Mouse (Mus musculus) heart, adult 10 weeks (tissue): ENCODE results near the gene Scyl2. TPM values are rescaled to one million over a fixed set of nuclear protein-coding genes. Genes with fewer than 3 reads are reported as not detected.

Experiments used
- polyA plus RNA-seq: library from polyadenylated mRNA; stranded (reverse); fragments of 350-450 nt; fragmentation: Illumina TruSeq; extraction: RNeasy Lipid Tissue Mini Kit (QIAGEN cat#74804); gene quantifications from one replicate; pipeline ENCODE4 v1.2.3, GENCODE M21; 2014; ENCODE audit warnings: low read depth, low replicate concordance

Gene Scyl2
- 13.3 TPM for polyA plus RNA-seq

DNA sequence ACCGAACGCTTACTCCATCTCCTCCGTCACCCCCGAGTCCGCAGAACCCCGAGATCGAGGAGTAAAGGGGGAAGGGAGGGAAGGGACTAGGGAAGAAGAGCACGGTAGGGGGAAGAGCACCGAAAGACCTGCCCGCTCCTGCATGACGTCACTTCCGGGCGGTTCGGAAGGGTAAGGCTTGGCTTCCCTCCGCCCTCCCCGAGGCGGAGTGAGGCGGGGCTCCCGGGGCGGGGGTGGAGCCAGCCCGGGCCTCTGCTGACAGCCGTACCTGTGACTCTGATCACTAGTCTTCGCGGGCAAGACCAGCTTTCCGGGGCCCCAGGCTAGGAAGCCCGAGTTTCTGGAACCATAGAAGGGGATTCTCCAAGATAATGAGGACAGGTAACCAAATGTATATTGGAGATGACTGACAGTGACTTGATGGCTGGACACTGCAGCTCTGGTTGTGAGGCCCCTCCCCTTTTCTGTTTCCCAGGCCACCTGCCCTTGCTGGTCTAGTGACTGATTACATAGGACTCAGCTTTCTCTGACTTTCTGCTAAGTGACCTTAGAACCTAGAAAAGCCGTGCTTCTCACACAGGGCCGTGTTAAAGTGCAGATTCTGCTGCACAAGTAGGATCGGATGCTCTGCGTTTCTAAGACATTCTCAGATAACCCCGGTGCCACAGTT lies at the start of gene Scyl2:
Gene Scyl2, minus strand, starts transcription at position 147 of the 670 bp plus-strand sequence.

GRCm38 (mm10) chr10:89732001-89732794 lies 46.1 kb upstream of the Scyl2 start, which contains the start of gene Actr6:
TSS of gene Actr6 (minus strand) at chr10:89732295.

DNA sequence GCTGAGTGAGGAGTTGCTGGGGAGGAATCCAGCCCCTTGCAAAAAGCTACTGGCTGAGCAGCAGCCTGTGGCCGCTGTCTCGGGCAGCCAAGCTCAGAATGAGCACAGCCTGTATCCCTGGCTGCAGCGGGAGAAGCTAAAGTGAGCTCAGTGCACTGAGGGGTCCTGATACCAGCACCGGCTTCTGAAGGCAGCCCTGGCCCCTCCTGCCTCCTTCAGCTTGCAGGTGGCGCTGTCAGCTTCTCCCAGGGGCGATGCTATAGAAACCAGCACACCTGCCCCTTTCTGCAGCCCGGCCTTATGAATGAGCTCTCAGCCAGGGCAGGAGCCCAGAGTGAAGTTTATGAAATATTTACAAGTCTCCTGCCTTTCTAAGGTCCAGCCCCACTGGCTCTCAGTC lies 65.0 kb downstream of the Scyl2 start, which contains the start of gene Slc17a8:
Gene Slc17a8, minus strand, starts transcription at position 125 of the 400 bp plus-strand sequence.

Other genes starting within 250 kb of the Scyl2 start
- 0.42 TPM for gene Gas2l3, start 242.3 kb downstream of the Scyl2 start, polyA plus RNA-seq
- 0.65 TPM for gene Nr1h4, start 152.7 kb downstream of the Scyl2 start, polyA plus RNA-seq
- gene Slc17a8, start 65.0 kb downstream of the Scyl2 start, polyA plus RNA-seq = not detected
- gene Actr6, start 46.0 kb upstream of the Scyl2 start, polyA plus RNA-seq = 15.8 TPM
- gene Uhrf1bp1l, start 58.7 kb upstream of the Scyl2 start, polyA plus RNA-seq = 17.8 TPM
- gene Anks1b, start 187.2 kb upstream of the Scyl2 start, polyA plus RNA-seq = 0.34 TPM